Mouse (Mus musculus) stomach, postnatal 0 days (tissue): ENCODE data around the gene Kif7.

Source experiments
- CTCF ChIP-seq: IDR thresholded peaks from 2 replicates; pipeline ENCODE4 v1.5.1; 2016; ENCODE audit warnings: antibody characterized with exemption, low read depth, mild to moderate bottlenecking, moderate library complexity
- EP300 ChIP-seq: optimal IDR thresholded peaks from 2 replicates; pipeline ENCODE3; 2016; ENCODE audit warnings: antibody characterized with exemption

GRCm38 (mm10) chr7:79731438-79731837 is 15.9 kb upstream of the Kif7 start:
- no peak for TF ChIP-seq CTCF
- no peak for TF ChIP-seq EP300
